Mouse (Mus musculus) heart, postnatal 14 days (tissue): ENCODE measurements around the gene Lpp. TPM values are rescaled to one million over a fixed set of nuclear protein-coding genes. Genes with fewer than 3 reads are reported as not detected.

Source experiments
- DNase-seq, 2 experiments: peaks; one replicate each; pipeline ENCODE4 v3.0.0; 2021 to 2022
- intact Hi-C: fragments of 180-260 bp; cut with DNase I; formaldehyde crosslinking; loops from one replicate; pipeline ENCODE4 v1.15.1; 2025
- long read RNA-seq, 2 experiments: library from polyadenylated mRNA; stranded (forward); transcript quantifications; one replicate each; pipeline ENCODE4 v2.0.0; 2021
- total RNA-seq, 2 experiments: library from RNA; stranded (reverse); gene quantifications; 2 replicates each; pipeline ENCODE4 v1.2.3; 2021

The Lpp gene
- 10 to 100 TPM; 46.8 to 47.5 TPM for total RNA-seq
- long read RNA-seq, experiment 1, full-length matches to known transcripts = 2 of 11 reads
- long read RNA-seq, experiment 1, partial matches to known transcripts = 4 of 11 reads
- long read RNA-seq, experiment 1, other reads (novel, unspliced or antisense) = 5 of 11 reads
- long read RNA-seq, experiment 2, full-length matches to known transcripts = 2 of 13 reads
- long read RNA-seq, experiment 2, partial matches to known transcripts = 4 of 13 reads
- long read RNA-seq, experiment 2, other reads (novel, unspliced or antisense) = 7 of 13 reads

DNA sequence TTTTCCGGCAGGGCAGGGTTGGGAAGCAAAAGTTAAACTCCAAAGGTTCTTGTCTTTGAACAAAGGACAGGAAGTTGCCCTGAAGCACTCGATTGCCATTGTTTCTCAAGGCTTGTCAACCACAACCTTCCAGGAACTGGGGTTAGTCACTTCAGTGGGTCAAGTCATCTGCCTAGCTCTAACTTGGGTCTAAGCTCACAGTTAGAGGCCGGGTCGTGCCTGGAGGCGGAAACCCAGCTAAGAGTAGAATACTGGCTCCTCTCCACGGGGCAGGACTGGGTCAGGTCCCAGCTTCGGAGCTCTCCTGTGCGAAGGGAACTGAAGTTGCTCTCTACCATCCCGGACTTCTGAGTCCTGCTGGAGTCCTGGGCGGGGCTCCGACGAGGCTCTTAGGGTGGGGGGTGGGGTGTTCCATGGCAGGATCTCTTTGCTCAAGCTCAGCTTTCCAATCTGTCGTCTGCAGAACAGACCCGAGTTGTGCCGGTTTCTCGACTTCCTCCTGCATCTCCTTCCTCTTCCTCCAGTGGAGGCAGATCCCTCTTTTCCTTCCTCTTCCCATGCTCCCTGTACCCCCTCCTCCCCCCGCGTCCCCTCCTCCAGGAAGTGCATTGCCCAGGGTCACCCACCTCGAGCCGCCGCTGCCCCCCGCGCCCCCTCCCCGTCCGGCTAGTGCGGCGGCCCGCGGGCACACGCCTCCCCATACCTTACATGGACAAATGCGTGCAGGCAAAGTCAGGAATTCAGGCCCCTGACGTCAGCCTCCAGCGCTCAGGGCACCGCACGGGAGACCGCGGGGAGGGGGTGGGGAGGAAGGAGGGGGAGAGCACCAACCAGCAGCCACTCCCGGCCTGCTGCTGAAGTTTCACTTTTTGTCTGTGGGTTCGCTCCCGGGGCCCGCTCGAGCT, at the start of gene Lpp:
TSS of gene Lpp (plus strand) at position 857 of the 905 bp plus-strand sequence.
- intact Hi-C loops = loop anchor here (5.0 kb wide), 5 partner anchors 41 to 669 kb away; partner anchors contain the start of genes Bcl6 and Gm37419
- peak; percentile 77 to 78 for DNase-seq

DNA sequence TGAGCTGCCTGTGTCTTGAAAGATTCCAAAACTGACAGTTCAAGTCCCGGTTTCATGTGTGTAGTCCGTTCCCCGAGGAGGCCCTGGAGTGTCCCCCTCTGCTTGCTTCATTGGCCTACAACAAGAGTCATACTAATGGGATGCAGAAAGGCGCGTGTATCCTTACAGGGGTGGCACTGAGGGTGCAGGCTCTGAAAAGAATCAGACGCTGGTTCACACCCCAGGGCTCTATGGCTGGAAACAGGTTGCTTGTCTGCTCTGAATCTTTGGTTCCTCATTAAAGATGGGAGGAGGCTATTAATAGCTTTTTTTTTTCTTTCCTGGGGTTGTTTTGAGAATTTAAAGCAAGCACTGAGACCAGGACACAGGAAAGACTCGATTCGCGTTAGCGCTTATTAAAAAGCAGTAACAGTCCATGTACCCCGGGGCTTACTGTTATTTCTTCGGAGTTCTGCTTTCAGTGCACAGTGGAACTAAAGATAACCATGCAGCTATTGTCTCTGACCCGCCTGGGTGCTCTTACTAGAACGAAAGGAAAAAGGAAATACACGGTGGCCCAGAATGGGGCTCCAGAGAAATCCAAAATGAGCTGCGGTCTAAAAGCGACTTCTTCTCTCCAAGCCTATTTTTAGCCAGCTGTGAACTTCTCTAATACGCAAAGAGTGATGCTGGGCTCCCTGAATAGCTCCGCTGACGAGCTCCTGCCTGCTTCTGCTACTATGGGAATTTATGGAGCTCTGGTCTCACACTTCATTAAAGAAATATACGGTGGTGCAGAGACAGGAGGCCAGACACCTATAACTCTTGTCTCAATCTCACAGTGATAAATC, 45.5 kb upstream of the Lpp start:
- DNase-seq = peak; percentile 10 to 33
- intact Hi-C loops = loop anchor here (5.0 kb wide), 1 partner anchor 355 kb away; no protein-coding TSS in a partner anchor

DNA sequence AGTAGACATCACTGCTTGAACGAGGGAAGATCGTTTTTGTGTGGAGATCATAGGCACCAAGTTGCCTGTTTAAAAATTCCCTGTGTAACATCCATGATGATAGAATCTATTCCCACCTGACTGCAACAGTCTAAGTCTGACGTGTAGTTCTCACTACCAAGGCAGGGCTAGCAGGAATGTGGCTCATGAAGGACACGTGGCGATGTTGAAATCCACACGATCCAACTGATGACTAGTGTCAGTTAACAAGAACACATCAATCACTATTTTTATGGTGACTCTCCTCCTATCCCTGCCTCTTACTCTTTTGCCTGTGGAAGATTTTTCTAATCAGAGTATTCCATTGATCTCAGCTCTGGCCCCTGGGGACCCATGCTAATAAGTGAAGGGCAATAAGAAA, 43.0 kb upstream of the Lpp start:
- intact Hi-C loops = loop anchor here (5.0 kb wide), 1 partner anchor 42 kb away; the partner anchor contains the start of gene Lpp
- DNase-seq = no peak

DNA sequence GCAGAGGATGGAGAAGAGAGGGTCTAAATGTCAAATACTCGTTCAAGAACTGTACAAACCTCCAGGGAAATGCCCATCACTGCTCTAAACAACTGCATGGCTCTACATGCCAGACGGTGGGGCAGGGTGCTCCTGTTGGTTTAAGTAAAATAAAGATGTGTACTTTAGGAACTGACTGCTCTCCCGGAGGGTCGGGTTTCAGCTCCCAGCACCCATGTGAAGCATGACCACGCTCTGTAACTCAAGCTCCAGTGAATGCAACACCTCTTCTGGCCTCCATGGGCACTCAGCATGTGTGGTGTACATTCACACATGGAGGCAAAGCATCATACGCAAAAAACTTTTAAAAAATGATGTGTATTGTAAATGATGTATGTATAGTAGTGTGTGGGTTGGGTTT, 42.6 kb upstream of the Lpp start:
- no peak for DNase-seq
- intact Hi-C loops = loop anchor here (5.0 kb wide), 1 partner anchor 42 kb away; the partner anchor contains the start of gene Lpp

DNA sequence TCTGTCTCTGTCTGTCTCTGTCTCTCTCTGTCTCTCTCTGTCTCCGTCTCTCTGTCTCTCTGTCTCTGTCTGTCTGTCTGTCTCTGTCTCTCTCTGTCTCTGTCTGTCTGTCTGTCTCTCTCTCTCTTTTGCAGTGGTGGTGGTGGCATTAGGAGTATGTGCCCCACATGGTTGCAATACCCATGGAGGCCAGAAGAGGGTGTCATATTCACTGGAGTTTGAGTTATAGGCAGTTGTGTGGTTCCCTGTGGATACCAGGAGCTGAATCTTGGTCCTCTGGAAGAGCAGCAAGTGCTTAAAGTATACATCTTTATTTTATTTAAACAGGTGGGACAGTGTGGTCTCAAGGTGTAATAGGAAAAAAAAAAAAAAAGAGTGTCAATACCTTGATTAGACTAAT, 41.5 kb upstream of the Lpp start:
- DNase-seq = no peak
- intact Hi-C loops = loop anchor here (5.0 kb wide), 1 partner anchor 40 kb away; the partner anchor contains the start of gene Lpp

- intact Hi-C loops = loop anchor here (5.0 kb wide), 1 partner anchor 38 kb away; the partner anchor contains the start of gene Lpp
- DNase-seq = no peak
Observed at GRCm38 (mm10) chr16:24353816-24354215, 39.5 kb upstream of the Lpp start.

DNA sequence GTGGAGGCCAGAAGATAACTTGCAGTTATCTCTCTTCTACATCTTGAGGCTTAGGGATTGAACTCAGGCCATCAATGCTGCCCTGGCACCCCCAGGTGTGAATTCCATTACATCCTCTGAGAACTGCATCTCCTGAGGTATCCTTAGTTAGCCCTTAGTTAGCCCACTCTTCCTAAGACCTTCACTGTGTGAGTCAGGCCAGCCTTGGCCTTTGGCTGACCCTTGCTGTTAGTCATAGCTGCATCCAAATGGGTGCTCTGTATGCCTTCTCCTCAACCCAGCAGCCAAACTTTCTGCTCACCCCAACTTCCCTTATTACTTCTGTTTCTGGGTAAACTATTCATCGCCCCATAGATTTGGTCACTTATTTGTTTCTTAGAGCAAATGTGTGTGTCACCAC, 31.6 kb upstream of the Lpp start:
- intact Hi-C loops = no loop called here
- no peak for DNase-seq

- DNase-seq = no peak
- intact Hi-C loops = no loop called here
Observed at GRCm38 (mm10) chr16:24364030-24364687, 29.1 kb upstream of the Lpp start.

DNA sequence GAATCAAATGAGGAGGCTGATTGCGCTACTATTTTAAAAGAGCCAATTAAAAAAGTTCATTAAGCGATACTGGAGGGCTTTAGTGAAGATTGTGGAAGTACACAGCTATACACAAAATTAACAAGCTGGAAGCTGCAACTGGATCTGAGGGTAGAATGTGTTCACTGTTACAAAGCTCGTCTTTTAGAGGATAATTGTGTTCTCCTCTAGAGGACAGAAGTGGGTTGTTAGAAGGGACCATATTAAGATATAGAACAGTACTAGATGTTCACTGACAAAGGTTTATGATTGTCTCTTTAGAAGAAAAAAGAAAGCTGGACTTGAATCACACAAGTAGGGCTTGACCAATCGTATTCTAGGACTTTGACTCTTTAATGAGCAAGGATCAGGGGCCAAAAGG, 27.4 kb upstream of the Lpp start:
- intact Hi-C loops = no loop called here
- DNase-seq = no peak

DNA sequence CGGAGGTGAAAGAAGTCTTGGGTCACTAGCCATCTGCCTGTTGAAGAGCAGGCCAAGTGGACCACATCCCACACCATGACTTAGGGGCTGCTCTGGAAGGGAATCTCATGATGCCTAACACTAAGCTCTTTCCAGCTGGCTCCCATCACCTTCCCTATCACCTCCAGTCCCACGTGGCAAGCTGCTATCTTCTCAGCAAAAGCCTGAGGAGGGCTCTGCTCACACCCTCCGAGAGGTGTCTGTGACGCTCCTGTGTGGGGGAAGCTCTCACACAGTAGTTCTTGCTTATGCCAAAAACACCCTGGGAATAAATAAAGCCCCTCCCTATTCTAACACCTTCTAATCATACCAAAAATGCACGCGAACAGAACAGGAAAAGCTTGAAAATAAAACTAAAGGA, 26.2 kb upstream of the Lpp start:
- DNase-seq = no peak
- intact Hi-C loops = no loop called here

DNA sequence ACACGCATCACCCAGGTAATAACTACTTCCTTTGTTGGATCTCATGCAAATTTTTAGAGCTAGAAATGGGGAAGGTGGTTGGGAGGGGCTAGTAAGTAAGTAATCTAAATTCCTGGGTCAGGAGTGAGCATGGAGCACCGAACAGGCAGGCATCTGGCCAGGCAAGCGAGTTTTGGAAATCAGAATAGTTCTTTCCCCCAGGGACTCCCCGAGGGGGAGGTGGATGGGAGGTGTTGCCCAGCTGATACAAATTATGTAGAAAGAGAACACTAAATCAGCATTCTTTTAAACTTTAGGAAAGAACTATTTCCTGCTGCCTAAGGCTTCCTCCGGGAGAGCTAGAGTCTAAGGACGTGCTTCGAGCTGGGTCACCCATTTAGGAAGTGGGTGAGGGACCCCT, 25.8 kb upstream of the Lpp start:
- DNase-seq = no peak
- intact Hi-C loops = no loop called here

DNA sequence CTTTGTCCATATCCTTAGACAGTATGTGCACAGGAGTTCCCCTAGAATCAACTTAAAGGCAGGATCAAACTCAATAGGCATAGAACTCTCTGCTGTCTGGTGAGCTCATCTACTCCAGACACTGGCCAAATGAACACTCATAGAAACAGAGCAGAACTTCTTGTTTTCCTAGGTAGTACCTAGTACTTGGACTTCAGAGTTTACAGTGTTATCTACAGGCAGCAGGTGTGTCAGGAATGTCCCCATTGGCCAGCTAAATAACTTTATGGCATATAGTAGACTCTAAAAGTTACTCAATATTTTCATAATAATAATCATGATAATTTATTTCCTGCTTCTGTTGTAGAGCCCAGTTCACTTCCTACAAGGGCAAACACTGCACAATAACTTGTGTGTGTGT, 16.8 kb upstream of the Lpp start:
- intact Hi-C loops = no loop called here
- no peak for DNase-seq

DNA sequence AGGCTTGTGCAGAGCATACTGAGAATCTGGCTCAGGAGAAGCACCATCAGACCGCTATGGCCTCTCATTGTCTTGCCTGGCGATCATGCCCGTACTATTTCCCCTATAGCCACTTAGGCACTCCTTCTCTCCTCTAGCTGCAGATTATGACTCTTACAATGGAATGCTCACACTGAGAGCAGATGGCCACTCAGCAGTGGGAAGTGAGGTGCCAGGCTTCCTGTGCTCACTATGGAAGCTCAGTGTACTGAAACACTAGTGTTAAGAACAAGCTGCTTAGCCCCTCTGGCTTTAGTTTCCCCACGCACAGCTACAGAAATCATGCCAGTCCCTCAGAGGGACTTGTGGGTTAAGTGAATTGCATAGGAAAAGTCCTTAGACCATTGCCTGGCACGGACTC, 2.7 kb upstream of the Lpp start:
- intact Hi-C loops = loop anchor here (5.0 kb wide), 5 partner anchors 38 to 672 kb away; partner anchors contain the start of genes Bcl6 and Gm37419
- no peak for DNase-seq

GRCm38 (mm10) chr16:24391111-24391510, 2.2 kb upstream of the Lpp start:
- intact Hi-C loops = loop anchor here (5.0 kb wide), 5 partner anchors 39 to 671 kb away; partner anchors contain the start of genes Bcl6 and Gm37419
- no peak for DNase-seq

DNA sequence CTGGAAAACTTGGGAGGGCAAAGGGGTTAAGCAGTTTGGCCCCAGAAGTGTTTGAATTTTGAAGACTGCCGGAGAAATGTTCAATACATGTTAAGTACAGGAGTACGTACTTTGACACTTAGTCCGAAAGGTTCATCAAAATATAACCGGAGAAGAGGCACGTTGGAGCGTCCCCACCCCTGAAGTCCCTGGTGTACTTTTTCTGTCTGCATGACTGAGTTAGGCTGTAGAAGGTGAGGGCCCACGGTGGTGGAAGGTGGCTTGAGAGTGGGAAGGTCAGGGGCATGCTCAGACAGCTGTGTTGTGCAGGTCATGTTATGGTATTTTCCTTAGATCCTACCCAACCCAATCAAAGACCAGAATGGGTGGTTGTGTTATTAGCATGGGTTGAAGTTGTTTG, 1.4 kb upstream of the Lpp start:
- DNase-seq = no peak
- intact Hi-C loops = loop anchor here (5.0 kb wide), 5 partner anchors 40 to 670 kb away; partner anchors contain the start of genes Bcl6 and Gm37419

- intact Hi-C loops = loop anchor here (5.0 kb wide), 5 partner anchors 41 to 669 kb away; partner anchors contain the start of genes Bcl6 and Gm37419
- peak; percentile 67 to 83 for DNase-seq
Observed at GRCm38 (mm10) chr16:24393556-24394210, 376 bp downstream of the Lpp start.

- DNase-seq = peak; percentile 36 to 44
- intact Hi-C loops = loop anchor here (5.0 kb wide), 5 partner anchors 42 to 668 kb away; partner anchors contain the start of genes Bcl6 and Gm37419
Observed at GRCm38 (mm10) chr16:24394211-24394991, 1.1 kb downstream of the Lpp start.

GRCm38 (mm10) chr16:24395100-24395499, 1.8 kb downstream of the Lpp start:
- no peak for DNase-seq
- intact Hi-C loops = loop anchor here (5.0 kb wide), 1 partner anchor 37 kb away; no protein-coding TSS in a partner anchor
